Mouse (Mus musculus): Measurements from ENCODE around the gene Nhlh1.

GRCm38 (mm10) chr1:172028394-172029275, 28.7 kb downstream of the Nhlh1 start, which contains the start of gene Vangl2:
- TF ChIP-seq CTCF (conservative IDR thresholded peaks at IDR 0.05; ENCODE audit: insufficient read depth, insufficient read length, low read depth, low read length): no peak
- TF ChIP-seq POLR2A (IDR thresholded peaks at IDR 0.05; ENCODE audit: low read depth, low read length): no peak

All from kidney, adult 2 months (tissue).